In genomic region chr1:62709770-62710335, GRCm38 (mm10) we compare ENCODE assay signal across 12 mouse cellular contexts. TPM values are rescaled to one million over a fixed set of nuclear protein-coding genes. Genes with fewer than 3 reads are reported as not detected.
DNase-seq lines count a peak whose midpoint lies in the region; ATAC-seq and TF ChIP-seq lines count a peak whose summit lies in the region.
"Had no signal": no experiment of that assay in that cellular context is flagged by ENCODE, and none has a peak within 500 bp of the region (broad histone marks: within the 10 kb centered on the region; RNA-seq: fewer than 3 reads in every experiment).

No protein-coding gene starts in this region.

- peaks cover 15% of the 10 kb centered on the region for H3K4me1 ChIP-seq in forebrain, embryonic 14.5 days (ENCODE audit: control insufficient read depth, insufficient read depth, low read length)
- peaks cover 67% of the 10 kb centered on the region for H3K4me1 ChIP-seq in limb, embryonic 13.5 days

- ATAC-seq in forebrain, embryonic 14.5 days, result no peak
- no peak for ATAC-seq in limb, embryonic 13.5 days (ENCODE audit: low FRiP score, low read depth)

- H3K36me3 ChIP-seq in forebrain, embryonic 14.5 days (ENCODE audit: control insufficient read depth, insufficient read depth, low read length), result no peaks in the 10 kb centered on the region
- H3K36me3 ChIP-seq in limb, embryonic 13.5 days, result no peaks in the 10 kb centered on the region
- H3K36me3 ChIP-seq: G1E had no signal

- DNase-seq in gastrocnemius, adult 2 months, result no peak
- no peak for DNase-seq in gastrocnemius, adult 18-20 months (ENCODE audit: low spot score)
- no peak for DNase-seq in layer of hippocampus, adult 2 months (ENCODE audit: low spot score in 2 of 2)
- DNase-seq in layer of hippocampus, postnatal 10 days (ENCODE audit: low spot score in 2 of 2), result no peak
- no peak for DNase-seq in forebrain, embryonic 14.5 days (ENCODE audit: low spot score)
- DNase-seq in adrenal gland, postnatal 36 days, result no peak
- DNase-seq in thymus, postnatal 4 days, result no peak
- DNase-seq: cerebellum, adult 9-11 months; liver; thymus, postnatal 14 days had no signal

- H3K9ac ChIP-seq in forebrain, embryonic 14.5 days (ENCODE audit: low read length), result peak overlapping the region; percentile 32; the same call in 1 of the 2 replicates
- 0 out of 2 replicates have a peak overlapping the region, but pooled peaks have one; percentile 21 for H3K9ac ChIP-seq in limb, embryonic 13.5 days

- peak overlapping the region; percentile 98 for H3K4me2 ChIP-seq in forebrain, embryonic 14.5 days (ENCODE audit: low read length)
- peak overlapping the region; percentile 97 for H3K4me2 ChIP-seq in limb, embryonic 13.5 days (replicated peaks)

- H3K4me3 ChIP-seq in gastrocnemius, adult 2 months, result no peak overlapping the region
- H3K4me3 ChIP-seq in layer of hippocampus, adult 2 months, result no peak overlapping the region
- no peak overlapping the region for H3K4me3 ChIP-seq in forebrain, embryonic 14.5 days (ENCODE audit: low read depth, low read length)
- H3K4me3 ChIP-seq in limb, embryonic 13.5 days, result no peak overlapping the region

- H3K9me3 ChIP-seq in forebrain, embryonic 14.5 days (replicated peaks; ENCODE audit: control insufficient read depth, low read length), result no peaks in the 10 kb centered on the region
- H3K9me3 ChIP-seq in limb, embryonic 13.5 days, result no peaks in the 10 kb centered on the region
- H3K9me3 ChIP-seq: G1E had no signal

- no peak for TF ChIP-seq CTCF in gastrocnemius, adult 2 months (IDR thresholded peaks at IDR 0.05)
- no peak for TF ChIP-seq CTCF in layer of hippocampus, adult 2 months (conservative IDR thresholded peaks at IDR 0.05)

- 39% methylated on average over 5 of the region's 5 CpGs for WGBS in forebrain, embryonic 14.5 days
- 22% methylated on average over 5 of the region's 5 CpGs for WGBS in limb, embryonic 13.5 days

- intact Hi-C loops in gastrocnemius, adult 2 months (cut with DNase I), result loop anchor here (10.0 kb wide), 2 partner anchors 1405 to 1565 kb away; no protein-coding TSS in a partner anchor

- H3K27me3 ChIP-seq in forebrain, embryonic 14.5 days (replicated peaks; ENCODE audit: control insufficient read depth, insufficient read depth, low read length), result peaks cover 13% of the 10 kb centered on the region; the same call in 1 of the 2 replicates
- H3K27me3 ChIP-seq in limb, embryonic 13.5 days, result peaks cover 19% of the 10 kb centered on the region

- peak overlapping the region; percentile 57 for H3K27ac ChIP-seq in gastrocnemius, adult 2 months
- H3K27ac ChIP-seq in layer of hippocampus, adult 2 months, result peak overlapping the region; percentile 59
- no peak overlapping the region for H3K27ac ChIP-seq in forebrain, embryonic 14.5 days (ENCODE audit: low read depth, low read length)
- H3K27ac ChIP-seq in limb, embryonic 13.5 days, result no peak overlapping the region; the same call in 1 of the 2 replicates

RNA-seq across cellular contexts. Expression of gene Nrp2, which starts 6.8 kb away (rescaled TPM):
- total RNA-seq in gastrocnemius, adult 2 months (2021), result 1 to 10 TPM; 2.9 to 6.8 TPM
- total RNA-seq in gastrocnemius, adult 18-20 months (2021), result 1 to 10 TPM; 3.7 to 8.0 TPM
- total RNA-seq in layer of hippocampus, adult 2 months (2021), result 10 to 100 TPM; 60.3 to 63.7 TPM
- 100 to 1,000 TPM in 1 of 2 experiments, 10 to 100 TPM in 1; 93.9 to 103 TPM for total RNA-seq in layer of hippocampus, postnatal 10 days (2021)
- polyA plus RNA-seq in forebrain, embryonic 14.5 days (2014; fragmentation: Nextera tagmentation; extraction: Ambion mirVana), result 16.3 and 23.8 TPM in 2 replicates
- polyA plus RNA-seq in limb, embryonic 13.5 days (2015; fragmentation: Nextera tagmentation; extraction: Ambion mirVana), result 39.6 and 40.4 TPM in 2 replicates
- 10 to 100 TPM; 36.7 to 37.9 TPM for total RNA-seq in adrenal gland, postnatal 36 days (2021)

Comparison
In these comparisons a context has a peak if more than half of its experiments do, and no peak if none do; other contexts are left out.
1. H3K27ac ChIP-seq: peak in gastrocnemius, adult 2 months (single experiment) and layer of hippocampus, adult 2 months (single experiment); none in forebrain, embryonic 14.5 days (single experiment) and limb, embryonic 13.5 days (single experiment).
2. RNA of gene Nrp2, which starts 6.8 kb away (total RNA-seq): 93.9 to 103 TPM in layer of hippocampus, postnatal 10 days, 60.3 to 63.7 TPM in layer of hippocampus, adult 2 months and 36.7 to 37.9 TPM in adrenal gland, postnatal 36 days; 3.7 to 8.0 TPM in gastrocnemius, adult 18-20 months and 2.9 to 6.8 TPM in gastrocnemius, adult 2 months; every median in the first group is over 4 times any median in the second.